Mouse (Mus musculus): ENCODE measurements at regions not wholly inside any gene's neighbourhood (a gene's known extent, or its start where the extent isn't known, plus 50 kb on each side); places are given as distances from the start of the nearest gene placed in this dataset.

GRCm38 (mm10) chr19:15502315-15502984 is 444.7 kb downstream of the Psat1 start:
- Histone ChIP-seq H3K27ac (no peak overlapping the region), H3K4me2 (replicated peaks) (no peak overlapping the region), H3K9me3 (replicated peaks) (no peaks in the 10 kb centered on the region), H3K27me3 (no peaks in the 10 kb centered on the region), H3K4me3 (no peak overlapping the region), H3K4me1 (peaks cover 8% of the 10 kb centered on the region), H3K9ac (no peak overlapping the region), H3K36me3 (no peaks in the 10 kb centered on the region)
- ATAC-seq (ENCODE audit: low FRiP score): peak; percentile 64; the same call in 1 of the 2 replicates
- WGBS: 53% methylated on average over 9 of the region's 9 CpGs

- H3K27ac ChIP-seq: no peak overlapping the region
- no peak overlapping the region for H3K4me3 ChIP-seq
- no peaks in the 10 kb centered on the region for H3K9me3 ChIP-seq (replicated peaks)
- H3K36me3 ChIP-seq: no peaks in the 10 kb centered on the region
- no peaks in the 10 kb centered on the region for H3K27me3 ChIP-seq
- no peak overlapping the region for H3K9ac ChIP-seq
- no peak overlapping the region for H3K4me2 ChIP-seq (replicated peaks)
- no peaks in the 10 kb centered on the region for H3K4me1 ChIP-seq
- 82% methylated on average over 1 of the region's 1 CpGs for WGBS
- ATAC-seq (ENCODE audit: low FRiP score): no peak
Observed at GRCm38 (mm10) chr19:15495532-15495931, 451.6 kb downstream of the Psat1 start.

DNA sequence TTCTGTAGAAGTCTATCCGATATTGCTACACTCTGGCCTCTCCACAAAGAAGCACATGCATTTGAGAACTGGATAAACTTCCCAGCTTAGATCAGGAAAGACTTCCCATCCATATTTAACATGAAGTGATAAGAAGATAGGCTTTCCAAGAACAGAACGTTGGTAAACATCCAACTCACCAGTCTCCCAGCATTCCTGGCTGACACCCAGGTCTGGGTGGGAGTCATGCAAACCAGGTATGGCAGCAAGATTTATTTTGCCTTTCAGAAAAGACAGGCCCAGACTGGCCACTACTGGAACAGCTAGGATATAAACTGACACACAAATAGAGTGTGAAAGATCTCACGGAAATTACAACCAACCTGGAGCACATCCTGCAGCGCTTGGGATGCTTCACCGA is 459.6 kb downstream of the Psat1 start:
- H3K4me1 ChIP-seq: no peaks in the 10 kb centered on the region
- no peaks in the 10 kb centered on the region for H3K9me3 ChIP-seq (replicated peaks)
- ATAC-seq (ENCODE audit: low FRiP score): no peak
- no peak overlapping the region for H3K4me2 ChIP-seq (replicated peaks)
- H3K4me3 ChIP-seq: no peak overlapping the region
- H3K36me3 ChIP-seq: no peaks in the 10 kb centered on the region
- H3K27me3 ChIP-seq: no peaks in the 10 kb centered on the region
- H3K9ac ChIP-seq: no peak overlapping the region
- 89% methylated on average over 5 of the region's 5 CpGs for WGBS
- H3K27ac ChIP-seq: no peak overlapping the region

- Histone ChIP-seq H3K27me3 (no peaks in the 10 kb centered on the region), H3K27ac (no peak overlapping the region), H3K4me2 (replicated peaks) (no peak overlapping the region), H3K4me1 (no peaks in the 10 kb centered on the region), H3K9me3 (replicated peaks) (no peaks in the 10 kb centered on the region), H3K9ac (no peak overlapping the region), H3K4me3 (no peak overlapping the region), H3K36me3 (no peaks in the 10 kb centered on the region)
- WGBS: 33% methylated on average over 8 of the region's 8 CpGs
- ATAC-seq (ENCODE audit: low FRiP score): no peak
Observed at GRCm38 (mm10) chr19:15481605-15482004, 465.5 kb downstream of the Psat1 start.

DNA sequence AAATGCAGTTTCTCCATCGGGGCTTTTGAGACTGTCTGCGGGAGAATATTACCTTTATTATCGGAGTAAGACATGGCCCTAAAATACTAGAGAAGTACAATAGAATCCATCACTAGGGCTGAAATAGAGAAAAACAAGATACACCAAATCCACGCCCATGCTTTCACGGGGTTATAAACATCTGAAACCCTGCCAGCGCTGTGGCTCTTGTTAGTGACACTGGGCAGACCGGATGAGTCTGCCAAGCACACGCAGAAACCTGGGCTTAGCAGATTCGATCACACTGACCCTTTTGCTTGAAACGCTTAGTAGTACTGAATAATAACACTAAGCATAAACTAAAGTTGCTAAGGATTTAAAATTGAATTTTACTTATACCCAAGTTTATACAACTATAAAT is 477.6 kb downstream of the Psat1 start:
- H3K36me3 ChIP-seq: no peaks in the 10 kb centered on the region
- H3K27ac ChIP-seq: no peak overlapping the region
- no peak overlapping the region for H3K4me3 ChIP-seq
- no peaks in the 10 kb centered on the region for H3K27me3 ChIP-seq
- ATAC-seq (ENCODE audit: low FRiP score): no peak
- WGBS: 88% methylated on average over 10 of the region's 10 CpGs
- H3K4me1 ChIP-seq: peaks cover 3% of the 10 kb centered on the region; the same call in 1 of the 2 replicates
- no peak overlapping the region for H3K9ac ChIP-seq
- H3K4me2 ChIP-seq (replicated peaks): no peak overlapping the region
- H3K9me3 ChIP-seq (replicated peaks): no peaks in the 10 kb centered on the region

DNA sequence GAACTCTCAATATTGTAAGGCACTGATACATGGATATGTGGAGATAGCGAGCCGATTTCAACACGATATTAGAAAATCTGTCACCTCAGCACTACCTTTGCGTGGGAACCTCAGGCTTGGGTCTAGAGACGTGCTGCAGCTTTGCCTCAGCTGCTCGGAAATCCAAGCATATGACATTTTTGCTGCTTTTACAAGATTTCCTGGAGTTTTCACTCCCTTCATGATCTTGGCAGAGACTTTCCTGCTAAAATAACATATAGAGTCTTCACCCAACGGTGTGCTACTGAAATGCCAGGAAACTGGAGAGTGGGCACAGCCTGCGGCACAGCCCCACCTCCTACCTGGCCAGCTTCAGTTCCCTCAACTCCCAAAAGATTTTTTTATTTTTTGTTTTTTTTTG is 480.4 kb downstream of the Psat1 start:
- no peak overlapping the region for H3K4me3 ChIP-seq
- no peaks in the 10 kb centered on the region for H3K9me3 ChIP-seq (replicated peaks)
- H3K4me1 ChIP-seq: peaks cover 3% of the 10 kb centered on the region; the same call in 1 of the 2 replicates
- no peak overlapping the region for H3K4me2 ChIP-seq (replicated peaks)
- no peaks in the 10 kb centered on the region for H3K36me3 ChIP-seq
- H3K27me3 ChIP-seq: no peaks in the 10 kb centered on the region
- WGBS: 87% methylated on average over 8 of the region's 8 CpGs
- H3K27ac ChIP-seq: no peak overlapping the region
- ATAC-seq (ENCODE audit: low FRiP score): no peak
- H3K9ac ChIP-seq: no peak overlapping the region

DNA sequence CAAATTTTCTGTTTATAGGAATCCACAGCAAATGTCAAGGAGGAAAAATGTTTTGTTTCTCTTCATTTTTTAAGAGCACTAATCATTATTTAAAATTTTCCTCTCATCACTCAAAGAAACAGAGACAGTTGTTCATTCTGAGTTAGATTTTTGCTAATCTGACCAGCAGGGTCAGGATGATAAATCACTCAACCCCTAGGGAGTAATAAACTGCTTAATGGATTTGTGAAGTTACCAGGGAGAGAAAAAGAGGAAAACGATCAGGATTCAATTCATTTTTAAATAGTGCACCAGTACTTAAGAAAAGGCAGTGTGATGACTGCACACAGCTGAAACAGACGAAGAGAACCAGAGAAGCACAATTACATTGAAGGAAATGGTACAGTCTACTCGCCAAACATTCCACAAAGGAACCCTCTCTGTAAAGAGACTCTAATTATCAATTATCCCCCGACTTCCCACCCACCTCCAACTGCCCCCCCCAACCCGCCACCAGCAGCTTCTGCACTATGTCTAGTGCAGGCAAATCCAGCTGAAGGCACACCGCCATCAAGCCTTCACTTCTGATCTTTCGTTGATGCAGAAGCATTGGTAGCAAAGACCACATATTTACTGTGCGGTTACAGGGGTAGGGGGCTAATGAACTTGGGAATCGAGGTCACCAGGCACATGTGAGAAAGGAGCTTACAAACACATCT is 481.9 kb downstream of the Psat1 start:
- Histone ChIP-seq H3K9me3 (replicated peaks) (no peaks in the 10 kb centered on the region), H3K4me2 (replicated peaks) (no peak overlapping the region), H3K4me3 (no peak overlapping the region), H3K27ac (no peak overlapping the region), H3K4me1 (peaks cover 3% of the 10 kb centered on the region; the same call in 1 of the 2 replicates), H3K36me3 (no peaks in the 10 kb centered on the region), H3K9ac (no peak overlapping the region), H3K27me3 (no peaks in the 10 kb centered on the region)
- ATAC-seq (ENCODE audit: low FRiP score): peak; percentile 43; the same call in 1 of the 2 replicates
- 52% methylated on average over 9 of the region's 9 CpGs for WGBS

DNA sequence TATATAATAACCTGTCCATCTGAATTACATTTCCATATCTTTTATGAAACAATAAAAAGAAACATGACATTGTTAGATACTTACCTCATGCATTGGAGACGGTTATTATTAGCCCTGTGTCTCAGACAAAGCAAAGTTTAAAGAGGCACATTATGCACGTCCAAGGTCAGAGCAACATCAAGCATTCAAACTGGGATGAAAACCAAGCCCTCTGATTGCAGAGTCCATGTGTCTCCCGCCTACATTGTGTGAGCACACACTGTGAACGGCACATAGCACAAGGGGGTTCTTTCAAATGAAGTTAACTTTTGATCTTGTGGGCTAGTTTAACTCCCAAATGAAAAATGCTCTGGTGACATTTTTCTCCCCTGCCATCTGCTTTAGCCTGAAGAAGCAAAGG is 489.3 kb downstream of the Psat1 start:
- 23% methylated on average over 4 of the region's 4 CpGs for WGBS
- ATAC-seq (ENCODE audit: low FRiP score): no peak
- no peaks in the 10 kb centered on the region for H3K27me3 ChIP-seq

DNA sequence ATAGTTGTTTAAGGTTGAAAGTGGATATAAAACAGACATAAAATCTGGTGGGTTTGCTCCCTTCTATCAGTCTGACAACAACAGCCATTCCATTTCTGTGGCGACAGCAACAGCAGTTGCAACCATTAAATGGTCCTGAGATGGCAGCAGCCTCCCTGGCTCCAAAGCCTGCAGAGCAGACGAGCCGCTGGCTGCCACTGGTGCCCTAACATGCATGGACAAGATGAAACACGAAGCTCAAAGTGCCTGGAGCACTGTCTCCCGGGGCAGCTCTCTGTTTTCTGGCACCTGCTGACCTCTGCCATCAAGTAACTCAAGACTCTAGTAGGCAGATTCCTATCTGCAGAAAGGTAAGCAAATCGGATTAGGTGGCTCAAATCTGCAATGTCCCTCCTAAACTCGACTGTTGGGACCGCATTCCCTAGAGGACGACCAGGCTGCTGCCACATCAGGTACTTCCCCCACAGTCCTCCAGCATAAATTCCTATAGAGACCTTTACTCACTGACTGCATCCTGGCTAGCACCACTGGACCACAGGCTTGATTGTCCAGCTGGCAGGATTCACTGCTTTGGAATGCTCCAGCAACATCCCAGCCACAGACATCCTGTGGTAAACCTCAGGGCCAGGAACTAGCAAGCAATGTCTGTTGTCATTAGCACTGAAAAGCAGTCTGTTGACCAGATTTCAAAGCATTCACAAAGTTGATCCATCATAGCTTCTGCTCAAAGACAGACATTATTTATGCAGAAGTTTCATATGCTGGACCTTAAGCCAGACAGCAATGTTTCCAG is 490.0 kb downstream of the Psat1 start:
- Histone ChIP-seq H3K4me2 (replicated peaks) (no peak overlapping the region), H3K4me1 (peaks cover 9% of the 10 kb centered on the region), H3K36me3 (no peaks in the 10 kb centered on the region), H3K27ac (no peak overlapping the region), H3K9me3 (replicated peaks) (no peaks in the 10 kb centered on the region), H3K9ac (no peak overlapping the region), H3K4me3 (no peak overlapping the region), H3K27me3 (no peaks in the 10 kb centered on the region)
- WGBS: 49% methylated on average over 9 of the region's 9 CpGs
- no peak for ATAC-seq (ENCODE audit: low FRiP score)

More for the DNA sequence above, 489.3 kb downstream of the Psat1 start:
- Histone ChIP-seq H3K4me1 (peaks cover 9% of the 10 kb centered on the region), H3K4me3 (no peak overlapping the region), H3K9ac (no peak overlapping the region), H3K27ac (no peak overlapping the region), H3K4me2 (replicated peaks) (no peak overlapping the region), H3K9me3 (replicated peaks) (no peaks in the 10 kb centered on the region), H3K36me3 (no peaks in the 10 kb centered on the region)

DNA sequence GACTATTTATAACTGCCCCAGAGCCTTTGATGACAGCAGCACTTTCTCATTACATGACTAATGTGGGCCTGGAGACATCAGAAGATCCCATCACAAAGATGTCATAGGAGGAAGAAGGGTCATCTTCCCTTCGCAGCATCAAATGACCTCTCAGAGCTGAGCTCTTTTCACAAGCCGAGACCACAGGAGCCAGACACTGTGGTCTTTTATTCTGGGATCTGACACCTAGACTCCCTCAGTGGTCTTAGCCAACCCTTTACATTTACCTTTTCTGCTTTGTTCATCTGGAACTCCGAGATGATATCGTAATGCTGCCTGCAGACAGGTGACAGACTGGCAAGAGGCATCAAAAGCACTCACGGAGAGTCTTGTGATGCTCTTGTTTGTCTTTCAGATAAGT is 498.1 kb downstream of the Psat1 start:
- Histone ChIP-seq H3K9me3 (replicated peaks) (no peaks in the 10 kb centered on the region), H3K36me3 (no peaks in the 10 kb centered on the region), H3K4me1 (no peaks in the 10 kb centered on the region), H3K27ac (no peak overlapping the region), H3K9ac (no peak overlapping the region), H3K4me2 (replicated peaks) (no peak overlapping the region), H3K4me3 (no peak overlapping the region), H3K27me3 (no peaks in the 10 kb centered on the region)
- no peak for ATAC-seq (ENCODE audit: low FRiP score)
- WGBS: 57% methylated on average over 5 of the region's 5 CpGs

DNA sequence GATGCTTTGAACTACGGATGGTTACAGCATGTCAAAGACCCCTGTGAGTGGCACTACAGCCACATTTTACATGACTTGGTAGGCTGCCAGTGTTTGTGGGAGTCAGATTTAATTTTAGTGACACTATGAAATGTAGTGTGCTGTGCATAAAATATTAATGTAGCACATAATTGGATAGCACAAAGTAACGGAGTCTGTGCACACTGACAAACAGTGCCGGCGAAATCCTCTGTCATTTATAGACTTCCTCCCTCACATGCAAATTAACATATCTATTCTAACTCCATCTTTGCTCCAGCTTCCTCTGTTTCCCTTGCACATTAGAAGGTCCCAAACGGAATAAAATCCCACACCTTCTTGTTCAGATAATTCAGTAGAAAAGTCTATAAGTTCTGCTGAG is 515.3 kb downstream of the Psat1 start:
- Histone ChIP-seq H3K9ac (no peak overlapping the region), H3K4me2 (replicated peaks) (no peak overlapping the region), H3K27me3 (no peaks in the 10 kb centered on the region), H3K4me1 (no peaks in the 10 kb centered on the region), H3K27ac (no peak overlapping the region), H3K4me3 (no peak overlapping the region), H3K9me3 (replicated peaks) (no peaks in the 10 kb centered on the region), H3K36me3 (no peaks in the 10 kb centered on the region)
- 85% methylated on average over 5 of the region's 5 CpGs for WGBS
- no peak for ATAC-seq (ENCODE audit: low FRiP score)

DNA sequence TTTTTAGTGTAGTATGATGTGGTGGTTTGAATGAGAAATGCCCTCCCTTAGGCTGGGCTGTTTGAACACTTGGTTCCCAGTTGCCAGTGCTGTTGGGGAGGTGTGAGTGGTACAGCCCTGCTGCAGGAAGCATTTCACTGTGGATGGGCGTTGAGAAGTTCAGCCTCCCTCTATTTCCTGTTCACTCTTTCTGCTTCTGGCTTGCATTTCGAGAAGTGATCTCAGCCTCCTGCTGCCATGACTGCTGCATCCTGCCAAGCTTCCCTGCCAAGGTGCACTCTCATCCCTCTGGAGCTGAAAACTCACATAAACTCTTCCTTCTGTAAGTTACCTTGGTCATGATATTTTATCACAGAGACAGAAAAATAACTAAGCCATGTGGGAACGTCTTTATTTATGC is 525.8 kb downstream of the Psat1 start:
- H3K4me1 ChIP-seq: no peaks in the 10 kb centered on the region
- H3K36me3 ChIP-seq: no peaks in the 10 kb centered on the region
- no peak for ATAC-seq (ENCODE audit: low FRiP score)
- no peaks in the 10 kb centered on the region for H3K9me3 ChIP-seq (replicated peaks)
- no peak overlapping the region for H3K4me2 ChIP-seq (replicated peaks)
- WGBS: 69% methylated on average over 3 of the region's 3 CpGs
- H3K27me3 ChIP-seq: no peaks in the 10 kb centered on the region
- H3K9ac ChIP-seq: no peak overlapping the region
- H3K4me3 ChIP-seq: no peak overlapping the region
- no peak overlapping the region for H3K27ac ChIP-seq

Data from hindbrain, embryonic 12.5 days (tissue).